13 mouse cellular contexts compared by ENCODE assay signal in the genomic region with DNA sequence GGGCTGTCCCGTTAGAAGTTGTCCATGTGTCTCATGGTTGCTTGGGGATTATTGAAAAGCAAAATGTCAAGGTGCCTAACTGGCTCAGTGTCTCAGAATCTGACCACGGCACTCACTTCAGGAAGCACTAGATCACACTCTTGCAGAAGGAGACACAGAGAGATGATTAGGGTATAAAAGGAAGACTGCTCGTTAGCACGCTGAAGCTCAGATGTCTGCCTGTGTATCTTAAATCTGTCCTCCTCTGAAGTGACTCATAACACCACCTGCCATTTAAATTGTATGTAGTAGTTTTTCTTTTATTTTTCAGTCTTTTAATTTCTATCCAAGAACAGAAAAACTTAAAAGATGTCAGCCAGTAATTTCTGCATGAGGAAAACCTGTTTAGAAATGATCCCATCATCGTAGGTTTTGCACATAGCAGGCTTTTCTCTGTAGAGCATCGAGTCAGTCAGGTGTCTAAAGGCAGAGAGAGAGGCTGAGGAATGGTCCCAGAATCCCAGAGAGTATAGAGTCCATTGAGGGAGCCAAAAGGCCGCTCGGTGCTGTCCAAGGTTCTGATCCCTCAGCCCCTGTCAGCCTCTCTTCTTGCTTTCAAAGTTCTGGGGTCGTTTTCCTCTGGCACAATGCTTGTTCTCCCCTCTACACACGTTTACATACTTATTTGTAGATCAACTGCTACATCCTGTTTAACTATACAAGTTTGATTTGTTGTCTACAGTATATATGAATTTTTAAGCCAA. TPM values are rescaled to one million over a fixed set of nuclear protein-coding genes. Genes with fewer than 3 reads are reported as not detected.
DNase-seq lines count a peak whose midpoint lies in the region; ATAC-seq and TF ChIP-seq lines count a peak whose summit lies in the region.
"Had no signal": no experiment of that assay in that cellular context is flagged by ENCODE, and none has a peak within 500 bp of the region (broad histone marks: within the 10 kb centered on the region; RNA-seq: fewer than 3 reads in every experiment).

No protein-coding gene starts in this region.

- WGBS in hindbrain, postnatal 0 days, result 30% methylated on average over 10 of the region's 10 CpGs

- no peaks in the 10 kb centered on the region for H3K27me3 ChIP-seq in hindbrain, postnatal 0 days (ENCODE audit: insufficient read depth, low read length)
- H3K27me3 ChIP-seq: liver, embryonic 15.5 days had no signal

- H3K4me3 ChIP-seq in hindbrain, postnatal 0 days (ENCODE audit: low read length), result no peak overlapping the region
- H3K4me3 ChIP-seq: liver, embryonic 15.5 days had no signal

- H3K4me2 ChIP-seq in hindbrain, postnatal 0 days (ENCODE audit: low read depth, low read length), result no peak overlapping the region
- H3K4me2 ChIP-seq: liver, embryonic 15.5 days had no signal

- H3K9ac ChIP-seq in hindbrain, postnatal 0 days (replicated peaks; ENCODE audit: low read length), result no peak overlapping the region
- H3K9ac ChIP-seq: liver, embryonic 15.5 days had no signal

- H3K27ac ChIP-seq in hindbrain, postnatal 0 days, result peak overlapping the region; percentile 37; the same call in 1 of the 2 replicates
- H3K27ac ChIP-seq: liver, embryonic 15.5 days had no signal

- H3K4me1 ChIP-seq in hindbrain, postnatal 0 days (ENCODE audit: insufficient read depth, low read length), result peaks cover 10% of the 10 kb centered on the region; the same call in 1 of the 2 replicates
- H3K4me1 ChIP-seq: liver, embryonic 15.5 days had no signal

- no peak for TF ChIP-seq CTCF in hindbrain, postnatal 0 days (IDR thresholded peaks at IDR 0.05; ENCODE audit: low read depth)

- ATAC-seq in hindbrain, postnatal 0 days, result no peak

- DNase-seq in embryo, embryonic 10 days (ENCODE audit: low spot score), result peak; percentile 63
- DNase-seq in embryo, embryonic 9.5 days (ENCODE audit: extremely low spot score), result no peak
- DNase-seq in thymus, postnatal 4 days, result peak; percentile 38
- DNase-seq in thymus, postnatal 10 days (ENCODE audit: low spot score in 2 of 2), result no peak
- no peak for DNase-seq in hindbrain, postnatal 0 days (ENCODE audit: low spot score)
- no peak for DNase-seq in B cell, adult 2 months
- DNase-seq in right cerebral cortex, adult 2 months (ENCODE audit: low spot score in 2 of 2), result no peak
- DNase-seq in natural killer cell, adult 2 months (ENCODE audit: low spot score in 2 of 2), result no peak
- DNase-seq: right cerebral cortex, adult 18-20 months; thymus, postnatal 14 days had no signal

- peaks cover 11% of the 10 kb centered on the region; the same call in 1 of the 2 replicates for H3K36me3 ChIP-seq in hindbrain, postnatal 0 days (ENCODE audit: insufficient read depth, low read length)

- no peaks in the 10 kb centered on the region for H3K9me3 ChIP-seq in hindbrain, postnatal 0 days (ENCODE audit: low read length)
- H3K9me3 ChIP-seq: liver, embryonic 15.5 days had no signal

RNA-seq across cellular contexts. Expression of a gene that starts 38.0 kb away (rescaled TPM):
- total RNA-seq in hindbrain, postnatal 0 days (2014; rRNA removed), result not detected in 2 replicates
- not detected in 2 replicates for polyA plus RNA-seq in hindbrain, postnatal 0 days (2015; fragmentation: Nextera tagmentation; extraction: Ambion mirVana)
- polyA plus RNA-seq: C2C12; frontal cortex, adult 2 months; liver, embryonic 15.5 days had no signal

Comparison
In these comparisons a context has a peak if more than half of its experiments do, and no peak if none do; other contexts are left out.
1. DNase-seq: peak in embryo, embryonic 10 days (single experiment) and thymus, postnatal 4 days (single experiment); none in embryo, embryonic 9.5 days (single experiment), thymus, postnatal 10 days (0 of 2), hindbrain, postnatal 0 days (single experiment), B cell, adult 2 months (0 of 2), right cerebral cortex, adult 2 months (0 of 2) and natural killer cell, adult 2 months (0 of 2).